Mouse (Mus musculus) heart, postnatal 10 days (tissue): Measurements from ENCODE around the gene Mthfd1. TPM values are rescaled to one million over a fixed set of nuclear protein-coding genes. Genes with fewer than 3 reads are reported as not detected.

Experiments
- DNase-seq, 2 experiments: peaks; one replicate each; pipeline ENCODE4 v3.0.0; 2021
- intact Hi-C: fragments of 180-260 bp; cut with DNase I; formaldehyde crosslinking; loops from one replicate; pipeline ENCODE4 v1.15.1; 2025
- total RNA-seq, 2 experiments: library from RNA; stranded (reverse); gene quantifications; 2 replicates each; pipeline ENCODE4 v1.2.3; 2021

Gene Mthfd1
- total RNA-seq, 2 experiments from 2014 or later, result 29.9 to 31.1 TPM

GRCm38 (mm10) chr12:76262918-76263317, 7.8 kb downstream of the Mthfd1 start:
- DNase-seq, result no peak
- intact Hi-C loops, result loop anchor here (10.0 kb wide), 2 partner anchors 212 to 342 kb away; no protein-coding TSS in a partner anchor

- intact Hi-C loops, result loop anchor here (10.0 kb wide), 2 partner anchors 211 to 341 kb away; no protein-coding TSS in a partner anchor
- no peak for DNase-seq
Measured at GRCm38 (mm10) chr12:76263876-76264275, 8.8 kb downstream of the Mthfd1 start.

GRCm38 (mm10) chr12:76264325-76264965, 9.3 kb downstream of the Mthfd1 start:
- intact Hi-C loops, result loop anchor here (10.0 kb wide), 2 partner anchors 210 to 340 kb away; no protein-coding TSS in a partner anchor
- DNase-seq, result peak; percentile 42 to 47

- DNase-seq, result no peak
- intact Hi-C loops, result loop anchor here (10.0 kb wide), 2 partner anchors 210 to 340 kb away; no protein-coding TSS in a partner anchor
Measured at GRCm38 (mm10) chr12:76265001-76265400, 9.9 kb downstream of the Mthfd1 start.

- intact Hi-C loops, result loop anchor here (2.0 to 10.0 kb wide), 3 partner anchors 74 to 338 kb away; no protein-coding TSS in a partner anchor
- DNase-seq, result peak; percentile 29 to 56
Measured at GRCm38 (mm10) chr12:76266875-76267274, 11.8 kb downstream of the Mthfd1 start.

- DNase-seq, result no peak
- intact Hi-C loops, result loop anchor here (10.0 kb wide), 2 partner anchors 206 to 336 kb away; no protein-coding TSS in a partner anchor
Measured at GRCm38 (mm10) chr12:76268686-76269085, 13.6 kb downstream of the Mthfd1 start.

GRCm38 (mm10) chr12:76269196-76269595, 14.1 kb downstream of the Mthfd1 start:
- no peak for DNase-seq
- intact Hi-C loops, result loop anchor here (10.0 kb wide), 2 partner anchors 206 to 336 kb away; no protein-coding TSS in a partner anchor

GRCm38 (mm10) chr12:76271516-76271915, 16.4 kb downstream of the Mthfd1 start:
- no peak for DNase-seq
- intact Hi-C loops, result no loop called here

- no peak for DNase-seq
- intact Hi-C loops, result no loop called here
Measured at GRCm38 (mm10) chr12:76272610-76273524, 17.8 kb downstream of the Mthfd1 start.

- intact Hi-C loops, result no loop called here
Measured at GRCm38 (mm10) chr12:76278209-76278608, 23.1 kb downstream of the Mthfd1 start.

GRCm38 (mm10) chr12:76280556-76280955, 25.5 kb downstream of the Mthfd1 start:
- DNase-seq, result no peak
- intact Hi-C loops, result no loop called here

More at GRCm38 (mm10) chr12:76278209-76278608, 23.1 kb downstream of the Mthfd1 start:
- DNase-seq, result no peak

GRCm38 (mm10) chr12:76281111-76281660, 26.1 kb downstream of the Mthfd1 start:
- intact Hi-C loops, result no loop called here
- no peak for DNase-seq

- intact Hi-C loops, result no loop called here
- DNase-seq, result no peak
Measured at GRCm38 (mm10) chr12:76282132-76282531, 27.0 kb downstream of the Mthfd1 start.

GRCm38 (mm10) chr12:76282532-76283173, 27.6 kb downstream of the Mthfd1 start:
- no peak for DNase-seq
- intact Hi-C loops, result no loop called here

GRCm38 (mm10) chr12:76285418-76285817, 30.3 kb downstream of the Mthfd1 start:
- DNase-seq, result no peak
- intact Hi-C loops, result no loop called here

GRCm38 (mm10) chr12:76287986-76288385, 32.9 kb downstream of the Mthfd1 start:
- no peak for DNase-seq

GRCm38 (mm10) chr12:76288494-76288893, 33.4 kb downstream of the Mthfd1 start:
- DNase-seq, result no peak
- intact Hi-C loops, result no loop called here

More at GRCm38 (mm10) chr12:76287986-76288385, 32.9 kb downstream of the Mthfd1 start:
- intact Hi-C loops, result no loop called here

GRCm38 (mm10) chr12:76289428-76289827, 34.3 kb downstream of the Mthfd1 start:
- intact Hi-C loops, result no loop called here
- DNase-seq, result no peak

- DNase-seq, result no peak
- intact Hi-C loops, result no loop called here
Measured at GRCm38 (mm10) chr12:76290271-76290670, 35.2 kb downstream of the Mthfd1 start.

- intact Hi-C loops, result loop anchor here (1.0 kb wide), 2 partner anchors 48 to 179 kb away; no protein-coding TSS in a partner anchor
- peak; percentile 71 to 81 for DNase-seq
Measured at GRCm38 (mm10) chr12:76293192-76293591, 38.1 kb downstream of the Mthfd1 start.
